Mouse (Mus musculus): ENCODE data around the gene Irf8. TPM values are rescaled to one million over a fixed set of nuclear protein-coding genes. Genes with fewer than 3 reads are reported as not detected.
"Not testable (repeated sequence)": the region's sequence is repeated elsewhere in the genome, so short reads cannot be mapped to it uniquely, and the experiment has no call there.

Gene Irf8
- polyA plus RNA-seq, 1 experiment from 2014 or later = 4.2 TPM

DNA sequence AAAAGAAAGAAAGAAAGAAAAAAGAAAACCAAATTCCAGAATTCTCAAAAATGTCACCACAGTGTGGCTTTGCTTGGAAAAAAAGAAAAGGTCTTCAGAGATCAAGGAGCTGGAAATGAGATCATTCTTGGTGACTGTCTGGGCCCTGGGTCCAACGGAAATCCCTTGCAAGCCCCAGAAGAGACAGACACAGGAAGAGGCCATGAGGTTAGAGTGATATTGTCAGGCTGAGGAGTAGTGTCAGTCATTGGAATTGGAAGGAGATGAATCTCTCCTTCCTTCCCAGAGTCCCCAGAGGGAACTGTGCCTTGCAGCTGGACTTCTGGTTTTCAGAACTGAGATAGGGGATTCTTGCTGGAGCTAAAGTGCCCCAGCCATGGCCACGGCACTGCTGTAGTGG, 36.6 kb upstream of the Irf8 start:
- WGBS = 67% methylated on average over 2 of the region's 2 CpGs
- H3K36me3 ChIP-seq = no peaks in the 10 kb centered on the region
- no peak overlapping the region for H3K9ac ChIP-seq
- no peaks in the 10 kb centered on the region for H3K9me3 ChIP-seq
- H3K27ac ChIP-seq (replicated peaks) = no peak overlapping the region
- no peak overlapping the region for H3K4me3 ChIP-seq
- H3K4me1 ChIP-seq (replicated peaks) = peaks cover 8% of the 10 kb centered on the region
- H3K4me2 ChIP-seq = no peak overlapping the region
- H3K27me3 ChIP-seq = no peaks in the 10 kb centered on the region
- no peak for ATAC-seq (ENCODE audit: low FRiP score, low read depth)

DNA sequence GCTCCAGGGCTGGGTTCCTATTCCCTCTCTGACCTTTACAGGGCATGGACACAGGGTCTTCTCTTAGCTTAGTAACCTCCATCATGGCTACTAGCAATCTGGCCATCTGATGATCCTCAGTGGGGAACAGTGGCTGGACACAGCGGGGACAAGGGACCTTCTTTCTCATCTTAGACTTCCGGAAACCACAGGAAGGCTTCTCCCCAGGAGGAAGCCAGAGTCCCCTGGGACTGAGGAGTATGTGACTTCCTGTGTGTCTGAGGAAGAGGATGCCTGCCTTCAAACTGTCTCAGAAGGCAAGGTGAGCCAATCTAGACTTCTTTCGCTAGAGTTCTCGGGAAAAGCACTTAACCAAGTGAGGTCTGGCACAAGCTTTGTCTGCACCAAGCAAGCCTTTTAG, 36.1 kb upstream of the Irf8 start:
- WGBS = 92% methylated on average over 4 of the region's 4 CpGs
- H3K4me2 ChIP-seq = no peak overlapping the region
- no peaks in the 10 kb centered on the region for H3K36me3 ChIP-seq
- ATAC-seq (ENCODE audit: low FRiP score, low read depth) = no peak
- no peak overlapping the region for H3K4me3 ChIP-seq
- H3K27me3 ChIP-seq = no peaks in the 10 kb centered on the region
- no peaks in the 10 kb centered on the region for H3K9me3 ChIP-seq
- H3K4me1 ChIP-seq (replicated peaks) = peaks cover 8% of the 10 kb centered on the region
- H3K9ac ChIP-seq = no peak overlapping the region
- H3K27ac ChIP-seq (replicated peaks) = no peak overlapping the region

DNA sequence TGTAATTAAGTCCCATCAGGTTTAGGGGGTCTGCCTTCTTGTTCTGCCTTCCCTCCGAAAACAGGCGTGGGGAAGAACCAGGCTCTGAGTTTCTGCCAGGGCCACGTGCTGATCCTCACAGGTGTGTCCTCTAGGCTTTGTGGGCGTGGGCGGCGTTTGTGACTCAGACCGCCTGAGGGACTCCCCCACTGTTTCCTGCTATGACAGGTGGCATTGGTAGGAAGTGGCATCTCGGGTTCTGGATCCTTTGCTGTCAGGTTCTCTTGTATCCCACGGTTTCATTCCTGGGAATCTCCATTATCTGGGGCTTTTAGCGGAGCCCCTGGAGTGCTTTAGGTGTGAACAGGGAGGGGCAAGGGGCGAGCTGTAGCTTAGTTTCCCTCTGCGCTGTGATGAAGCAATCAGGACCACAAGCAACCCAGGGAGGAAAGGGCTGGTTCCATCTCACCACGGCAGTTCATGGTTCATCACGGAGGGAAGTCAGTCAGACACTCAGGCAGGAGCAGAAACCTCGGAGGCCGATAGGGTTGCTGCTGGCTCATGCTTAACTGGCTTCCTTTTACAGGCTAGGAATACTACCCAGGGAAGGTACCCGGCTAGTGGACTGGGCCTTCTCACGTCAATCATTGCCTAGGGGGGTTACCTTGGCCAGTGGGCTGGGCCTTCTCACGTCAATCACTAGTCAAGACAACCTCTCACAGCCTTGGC, 34.2 kb upstream of the Irf8 start:
- Histone ChIP-seq H3K9ac (no peak overlapping the region), H3K4me3 (no peak overlapping the region), H3K27me3 (no peaks in the 10 kb centered on the region), H3K4me2 (no peak overlapping the region), H3K36me3 (no peaks in the 10 kb centered on the region), H3K4me1 (replicated peaks) (no peaks in the 10 kb centered on the region; the same call in 1 of the 2 replicates), H3K9me3 (no peaks in the 10 kb centered on the region), H3K27ac (replicated peaks) (no peak overlapping the region)
- no peak for ATAC-seq (ENCODE audit: low FRiP score, low read depth)
- WGBS = 73% methylated on average over 19 of the region's 19 CpGs

DNA sequence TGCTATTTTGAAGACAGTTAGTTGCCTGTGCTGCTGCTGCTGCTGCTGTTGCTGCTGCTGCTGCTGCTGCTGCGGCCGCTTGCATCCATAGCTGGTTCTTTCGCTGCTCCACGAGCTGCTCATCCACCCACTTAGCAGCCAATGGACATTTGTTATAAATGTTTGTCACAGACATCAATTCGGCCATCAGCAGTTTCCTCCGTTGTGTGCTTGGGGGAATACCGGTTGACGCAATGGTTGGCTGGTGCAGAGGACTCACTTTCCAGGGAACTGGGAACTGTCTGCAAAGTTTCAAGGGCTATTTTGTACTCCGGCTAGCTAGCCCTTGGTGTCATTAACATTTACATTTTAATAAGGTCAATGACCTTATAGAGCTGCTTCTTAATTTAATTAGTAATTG, 32.0 kb upstream of the Irf8 start:
- no peak for ATAC-seq (ENCODE audit: low FRiP score, low read depth)
- H3K27me3 ChIP-seq = no peaks in the 10 kb centered on the region
- WGBS = 61% methylated on average over 9 of the region's 9 CpGs

DNA sequence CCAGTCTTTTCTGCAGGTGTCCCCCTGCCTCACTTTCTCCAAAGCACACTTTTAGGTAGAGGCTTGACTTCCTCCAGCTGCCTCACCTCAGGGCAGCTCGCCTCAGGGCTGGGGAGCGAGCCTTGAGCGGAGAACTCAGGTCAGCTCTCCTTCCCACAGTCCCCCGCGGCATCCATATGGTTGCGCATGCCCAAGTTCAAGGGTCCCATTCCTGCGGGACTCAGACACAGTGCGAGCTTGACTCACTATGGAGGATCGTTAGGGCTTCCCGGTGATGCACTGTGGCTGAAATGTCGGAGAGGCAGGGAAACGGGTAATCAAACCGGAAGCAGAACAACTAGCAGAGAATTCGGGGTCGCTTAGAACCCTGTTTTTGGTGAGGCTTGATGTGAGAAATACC, 31.0 kb upstream of the Irf8 start:
- no peak overlapping the region for H3K27ac ChIP-seq (replicated peaks)
- H3K4me2 ChIP-seq = no peak overlapping the region
- no peak overlapping the region for H3K4me3 ChIP-seq
- H3K27me3 ChIP-seq = no peaks in the 10 kb centered on the region
- no peaks in the 10 kb centered on the region for H3K4me1 ChIP-seq (replicated peaks)
- H3K9ac ChIP-seq = no peak overlapping the region
- H3K36me3 ChIP-seq = no peaks in the 10 kb centered on the region
- 81% methylated on average over 15 of the region's 15 CpGs for WGBS
- no peak for ATAC-seq (ENCODE audit: low FRiP score, low read depth)
- no peaks in the 10 kb centered on the region for H3K9me3 ChIP-seq

More for the DNA sequence above, 32.0 kb upstream of the Irf8 start:
- Histone ChIP-seq H3K36me3 (no peaks in the 10 kb centered on the region), H3K4me1 (replicated peaks) (no peaks in the 10 kb centered on the region), H3K4me2 (no peak overlapping the region), H3K9ac (no peak overlapping the region), H3K9me3 (no peaks in the 10 kb centered on the region), H3K4me3 (no peak overlapping the region), H3K27ac (replicated peaks) (no peak overlapping the region)

DNA sequence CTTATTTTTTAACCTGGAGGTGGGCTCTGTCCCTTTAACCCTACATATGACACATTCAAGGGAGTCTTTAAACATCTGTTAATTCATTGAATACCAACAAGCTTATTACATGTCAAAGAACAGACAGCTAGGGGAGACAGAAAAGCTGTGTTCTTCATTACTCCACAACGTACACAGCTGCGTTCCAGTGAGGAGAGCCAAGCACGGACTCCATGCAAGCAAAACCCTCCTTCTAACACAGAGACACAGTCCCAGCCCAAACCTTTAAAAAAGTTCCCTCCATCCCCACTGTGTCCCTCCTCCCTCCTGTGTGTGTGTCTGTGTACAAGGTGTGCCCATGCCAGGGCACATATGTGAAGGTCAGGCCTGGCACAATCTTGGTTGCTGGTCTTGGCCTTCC, 30.0 kb upstream of the Irf8 start:
- Histone ChIP-seq H3K27me3 (no peaks in the 10 kb centered on the region), H3K9me3 (no peaks in the 10 kb centered on the region), H3K4me1 (replicated peaks) (no peaks in the 10 kb centered on the region), H3K36me3 (no peaks in the 10 kb centered on the region), H3K9ac (no peak overlapping the region), H3K4me3 (no peak overlapping the region), H3K4me2 (no peak overlapping the region), H3K27ac (replicated peaks) (no peak overlapping the region)
- no peak for ATAC-seq (ENCODE audit: low FRiP score, low read depth)
- WGBS = 83% methylated on average over 3 of the region's 3 CpGs

DNA sequence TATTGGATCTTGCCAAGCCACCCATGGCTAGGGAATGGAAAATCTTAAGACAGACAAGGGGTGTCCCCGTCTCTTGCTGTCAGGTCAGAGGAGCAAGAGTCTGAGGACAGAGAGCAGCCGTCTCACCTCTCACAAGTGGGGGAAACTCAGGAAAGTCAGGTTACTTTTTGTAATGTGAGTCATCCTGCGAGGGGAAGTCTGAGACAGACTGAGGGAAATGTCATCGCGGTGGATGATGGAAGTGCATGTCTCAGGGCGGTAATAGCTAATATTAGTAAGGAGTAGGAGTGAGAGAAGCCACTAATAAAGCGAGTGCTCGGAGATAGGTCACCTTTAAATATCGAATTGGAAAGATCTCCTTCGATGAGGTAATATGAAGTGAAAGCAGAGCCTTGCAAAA, 27.0 kb upstream of the Irf8 start:
- H3K9me3 ChIP-seq = no peaks in the 10 kb centered on the region
- H3K9ac ChIP-seq = no peak overlapping the region
- no peaks in the 10 kb centered on the region for H3K27me3 ChIP-seq
- no peak for ATAC-seq (ENCODE audit: low FRiP score, low read depth)
- H3K27ac ChIP-seq (replicated peaks) = no peak overlapping the region
- 87% methylated on average over 10 of the region's 10 CpGs for WGBS
- no peaks in the 10 kb centered on the region for H3K36me3 ChIP-seq
- H3K4me3 ChIP-seq = no peak overlapping the region
- H3K4me1 ChIP-seq (replicated peaks) = no peaks in the 10 kb centered on the region
- H3K4me2 ChIP-seq = no peak overlapping the region

DNA sequence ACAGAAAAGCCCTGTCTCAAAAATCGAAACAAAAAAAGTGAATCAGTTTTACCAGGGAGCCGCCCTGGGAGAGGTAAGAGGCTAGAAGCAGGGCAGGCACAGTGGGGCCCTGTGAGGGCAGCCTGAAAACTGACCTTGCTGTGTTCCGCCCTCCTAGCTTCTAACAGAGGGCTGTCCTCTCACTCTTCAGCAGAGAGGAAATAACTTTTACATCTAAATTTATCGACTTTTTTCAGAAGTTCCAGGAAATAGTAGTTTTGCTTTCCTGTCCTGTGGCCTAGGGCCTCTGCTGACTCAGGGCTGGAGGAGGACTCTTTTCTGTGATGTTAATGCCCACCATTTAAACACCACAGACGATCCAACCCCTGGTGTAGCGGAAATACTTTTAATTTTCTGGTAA, 21.0 kb upstream of the Irf8 start:
- H3K4me1 ChIP-seq (replicated peaks) = no peaks in the 10 kb centered on the region
- no peak for ATAC-seq (ENCODE audit: low FRiP score, low read depth)
- no peaks in the 10 kb centered on the region for H3K27me3 ChIP-seq
- no peak overlapping the region for H3K4me3 ChIP-seq
- no peak overlapping the region for H3K4me2 ChIP-seq
- H3K9me3 ChIP-seq = no peaks in the 10 kb centered on the region
- H3K36me3 ChIP-seq = no peaks in the 10 kb centered on the region
- H3K9ac ChIP-seq = no peak overlapping the region
- WGBS = 81% methylated on average over 6 of the region's 6 CpGs
- no peak overlapping the region for H3K27ac ChIP-seq (replicated peaks)

DNA sequence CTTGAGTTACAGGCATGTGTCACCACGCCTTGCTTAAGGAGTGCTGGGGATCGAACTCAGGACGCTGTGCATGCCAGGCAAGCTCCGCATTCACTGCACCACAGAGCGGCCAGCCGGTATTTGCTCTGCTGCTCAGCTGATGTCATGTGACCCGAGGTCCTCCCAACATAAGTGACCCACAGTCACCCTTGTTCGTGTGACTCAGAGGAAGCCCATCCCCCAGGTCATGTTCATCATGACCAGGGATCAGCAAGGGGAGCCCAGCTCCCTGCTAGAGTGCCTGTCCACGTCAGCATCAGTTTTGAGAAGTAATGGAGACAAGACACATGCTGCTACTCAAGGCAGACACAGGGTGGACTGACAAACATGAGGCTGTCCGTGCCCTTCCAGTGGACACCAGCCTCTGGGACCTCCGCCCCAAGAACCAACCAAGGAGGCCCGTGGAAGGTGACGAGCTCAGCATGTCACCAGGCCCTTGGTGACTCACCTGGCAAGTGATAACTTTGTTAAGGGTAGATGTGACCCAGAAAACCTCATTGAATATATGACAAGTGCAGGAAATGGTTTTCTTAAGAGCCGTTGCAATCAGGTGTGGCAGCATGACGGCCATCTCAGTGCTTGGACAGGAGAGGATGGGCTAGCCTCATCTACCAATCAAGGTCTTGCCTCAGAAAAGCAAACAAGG, 20.0 kb upstream of the Irf8 start:
- WGBS = 85% methylated on average over 15 of the region's 15 CpGs

DNA sequence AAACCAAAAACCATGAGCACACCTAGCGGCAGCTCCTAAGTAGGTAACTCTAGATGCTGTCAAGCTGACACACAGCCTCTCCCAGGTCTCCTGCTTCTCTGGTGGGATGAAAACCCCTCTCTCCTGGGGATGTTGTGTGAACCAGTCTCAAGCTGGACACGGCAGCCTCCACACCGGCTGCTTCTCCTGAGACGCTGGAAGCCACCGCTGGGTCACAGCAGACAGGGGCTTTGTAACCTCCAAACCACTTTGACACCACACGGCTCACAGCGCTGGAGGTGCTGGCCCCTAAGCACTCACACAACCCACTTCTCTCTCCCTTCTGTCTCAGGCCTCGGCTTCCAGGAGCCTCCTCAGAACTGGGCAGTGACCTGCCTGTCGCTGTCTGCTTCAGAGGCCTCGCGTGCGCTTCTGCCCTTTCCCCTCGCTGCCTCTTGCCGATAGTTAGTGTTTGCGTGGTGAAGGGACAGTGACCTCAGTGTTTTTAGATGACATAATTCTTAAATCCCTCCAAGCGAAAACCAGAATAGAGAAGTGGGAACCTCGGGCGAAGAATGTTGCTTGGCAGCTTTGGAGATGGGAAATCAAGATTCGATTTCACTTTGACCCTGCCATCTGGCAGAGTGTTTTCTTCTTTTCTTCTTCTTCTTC, 16.4 kb upstream of the Irf8 start:
- H3K9ac ChIP-seq = no peak overlapping the region
- no peak overlapping the region for H3K4me2 ChIP-seq
- 78% methylated on average over 19 of the region's 19 CpGs for WGBS
- no peak overlapping the region for H3K4me3 ChIP-seq
- no peaks in the 10 kb centered on the region for H3K36me3 ChIP-seq
- no peak overlapping the region for H3K27ac ChIP-seq (replicated peaks)
- ATAC-seq (ENCODE audit: low FRiP score, low read depth) = no peak
- H3K4me1 ChIP-seq (replicated peaks) = no peaks in the 10 kb centered on the region
- H3K27me3 ChIP-seq = no peaks in the 10 kb centered on the region
- H3K9me3 ChIP-seq = no peaks in the 10 kb centered on the region

More for the DNA sequence above, 20.0 kb upstream of the Irf8 start:
- no peak overlapping the region for H3K27ac ChIP-seq (replicated peaks)
- no peaks in the 10 kb centered on the region for H3K4me1 ChIP-seq (replicated peaks)
- no peak overlapping the region for H3K4me3 ChIP-seq
- no peak for ATAC-seq (ENCODE audit: low FRiP score, low read depth)
- H3K9me3 ChIP-seq = no peaks in the 10 kb centered on the region
- no peaks in the 10 kb centered on the region for H3K36me3 ChIP-seq
- no peak overlapping the region for H3K9ac ChIP-seq
- H3K27me3 ChIP-seq = no peaks in the 10 kb centered on the region
- H3K4me2 ChIP-seq = no peak overlapping the region

DNA sequence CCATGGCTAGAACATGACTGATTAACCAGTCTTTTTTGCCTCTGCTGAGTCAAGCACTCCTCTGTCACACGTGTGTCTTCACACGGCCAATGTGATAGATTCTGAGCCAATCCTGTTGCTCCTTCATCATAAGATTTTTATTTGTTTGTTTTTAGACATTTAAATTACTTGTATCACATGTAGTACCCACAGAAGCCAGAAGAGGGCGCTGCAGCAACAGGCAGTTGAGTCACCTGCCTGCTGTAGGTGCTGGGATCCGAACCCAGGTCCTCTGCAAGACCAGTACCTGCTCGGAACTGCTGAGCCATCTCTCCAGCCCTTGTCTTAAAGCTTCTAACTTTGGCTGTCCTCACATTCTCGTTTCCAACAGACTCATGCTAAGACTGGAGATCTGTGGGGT, 13.1 kb upstream of the Irf8 start:
- H3K9ac ChIP-seq = no peak overlapping the region
- no peak for ATAC-seq (ENCODE audit: low FRiP score, low read depth)
- H3K27me3 ChIP-seq = no peaks in the 10 kb centered on the region
- H3K36me3 ChIP-seq = no peaks in the 10 kb centered on the region
- no peaks in the 10 kb centered on the region for H3K9me3 ChIP-seq
- H3K27ac ChIP-seq (replicated peaks) = no peak overlapping the region
- no peak overlapping the region for H3K4me3 ChIP-seq
- no peaks in the 10 kb centered on the region for H3K4me1 ChIP-seq (replicated peaks)
- no peak overlapping the region for H3K4me2 ChIP-seq
- WGBS = 73% methylated on average over 6 of the region's 6 CpGs

DNA sequence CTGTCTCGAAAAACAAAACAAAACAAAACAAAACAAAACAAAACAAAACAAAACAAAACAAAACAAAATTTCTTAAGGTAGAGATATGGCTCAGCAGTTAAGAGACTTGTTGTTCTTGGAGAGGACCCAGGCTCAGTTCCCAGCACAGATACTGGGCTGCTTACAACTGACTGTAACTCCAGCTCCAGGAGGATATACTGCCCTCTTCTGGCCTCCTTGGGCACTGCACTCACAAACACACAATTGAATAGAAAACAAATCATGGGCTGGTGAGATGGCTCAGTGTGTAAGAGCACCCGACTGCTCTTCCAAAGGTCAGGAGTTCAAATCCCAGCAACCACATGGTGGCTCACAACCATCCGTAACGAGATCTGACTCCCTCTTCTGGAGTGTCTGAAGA, 12.1 kb upstream of the Irf8 start:
- 91% methylated on average over 4 of the region's 4 CpGs for WGBS
- H3K4me2 ChIP-seq; ATAC-seq (ENCODE audit: low FRiP score, low read depth); H3K4me1 ChIP-seq (replicated peaks); H3K27ac ChIP-seq (replicated peaks); H3K9ac ChIP-seq; H3K27me3 ChIP-seq; H3K4me3 ChIP-seq; H3K36me3 ChIP-seq; H3K9me3 ChIP-seq: not testable (repeated sequence)

Measured in hindbrain, embryonic 15.5 days (tissue).